Mouse (Mus musculus) heart, embryonic 11.5 days (tissue): ENCODE measurements at regions not wholly inside any gene's neighbourhood (a gene's known extent, or its start where the extent isn't known, plus 50 kb on each side); places are given as distances from the start of the nearest gene placed in this dataset.

ENCODE experiments used
- ATAC-seq: fragments of 200-750 bp; cut with Nextera tagmentation; replicated peaks from 2 replicates; pipeline ENCODE4 v1.8.0; 2017; ENCODE audit warnings: moderate library complexity; ENCODE audit not compliant: insufficient number of reproducible peaks, low FRiP score, low TSS enrichment
- H3K27ac ChIP-seq: fragments of 300-500 bp; sonication (generic); 2 replicates; pipeline ENCODE4 v1.5.1; 2014; ENCODE audit warnings: mild to moderate bottlenecking, low read depth, low read length
- H3K27me3 ChIP-seq: fragments of 300-500 bp; sonication (generic); 2 replicates; pipeline ENCODE4 v1.6.1; 2014; ENCODE audit warnings: mild to moderate bottlenecking, low read length, mixed read lengths; ENCODE audit not compliant: control insufficient read depth, insufficient read depth
- H3K36me3 ChIP-seq: fragments of 300-500 bp; sonication (generic); 2 replicates; pipeline ENCODE4 v1.6.1; 2014; ENCODE audit warnings: mild to moderate bottlenecking, low read length, moderate library complexity, mixed read lengths; ENCODE audit not compliant: control insufficient read depth, insufficient read depth
- H3K4me1 ChIP-seq: fragments of 300-500 bp; sonication (generic); 2 replicates; pipeline ENCODE4 v1.6.1; 2014; ENCODE audit warnings: low read length; ENCODE audit not compliant: control insufficient read depth, insufficient read depth
- H3K4me2 ChIP-seq: fragments of 300-500 bp; sonication (generic); 2 replicates; pipeline ENCODE4 v1.6.1; 2014; ENCODE audit warnings: mild to moderate bottlenecking, moderate library complexity
- H3K4me3 ChIP-seq: fragments of 300-500 bp; sonication (generic); 2 replicates; pipeline ENCODE4 v1.5.1; 2014; ENCODE audit warnings: low read depth, low read length
- H3K9ac ChIP-seq: fragments of 300-500 bp; sonication (generic); 2 replicates; pipeline ENCODE4 v1.6.1; 2014; ENCODE audit warnings: mild to moderate bottlenecking, low read depth, low read length, moderate library complexity
- H3K9me3 ChIP-seq: fragments of 300-500 bp; sonication (generic); replicated peaks from 2 replicates; pipeline ENCODE4 v1.6.1; 2016; ENCODE audit warnings: low read length; ENCODE audit not compliant: control insufficient read depth
- WGBS: fragments of 180-500 bp; shearing (Covaris S2); extraction: QIAGEN DNeasy Blood & Tissue Kit; methylation state at CpG from one replicate; pipeline ENCODE4 v1.1.7; 2014; ENCODE audit not compliant: insufficient replicate concordance; 5-methylcytosine and 5-hydroxymethylcytosine counted together

DNA sequence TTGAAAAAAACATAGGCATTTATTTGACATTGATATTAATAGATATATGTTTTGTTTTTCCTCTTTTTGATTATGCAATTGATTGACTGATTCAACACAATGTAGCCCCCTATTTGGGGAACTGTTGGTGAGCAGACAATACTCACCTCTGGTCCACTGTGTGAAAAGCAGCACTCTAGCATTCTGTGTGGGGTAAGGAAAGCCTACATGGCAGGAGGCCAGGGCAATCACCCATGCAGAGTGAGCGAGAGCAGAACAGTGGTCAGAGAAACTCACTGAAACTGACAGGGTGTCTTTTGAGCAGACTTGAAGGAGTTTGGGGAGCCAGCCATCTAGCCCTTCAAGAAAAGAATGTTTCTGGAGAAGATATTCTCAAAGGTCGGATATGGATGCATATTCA, 73.2 kb upstream of the Azi2 start:
- 73% methylated on average over 2 of the region's 2 CpGs for WGBS
- Histone ChIP-seq H3K9ac (no peak overlapping the region), H3K27me3 (no peaks in the 10 kb centered on the region), H3K4me2 (no peak overlapping the region), H3K36me3 (no peaks in the 10 kb centered on the region), H3K9me3 (no peaks in the 10 kb centered on the region), H3K4me1 (no peaks in the 10 kb centered on the region), H3K27ac (no peak overlapping the region), H3K4me3 (no peak overlapping the region)
- ATAC-seq = no peak

DNA sequence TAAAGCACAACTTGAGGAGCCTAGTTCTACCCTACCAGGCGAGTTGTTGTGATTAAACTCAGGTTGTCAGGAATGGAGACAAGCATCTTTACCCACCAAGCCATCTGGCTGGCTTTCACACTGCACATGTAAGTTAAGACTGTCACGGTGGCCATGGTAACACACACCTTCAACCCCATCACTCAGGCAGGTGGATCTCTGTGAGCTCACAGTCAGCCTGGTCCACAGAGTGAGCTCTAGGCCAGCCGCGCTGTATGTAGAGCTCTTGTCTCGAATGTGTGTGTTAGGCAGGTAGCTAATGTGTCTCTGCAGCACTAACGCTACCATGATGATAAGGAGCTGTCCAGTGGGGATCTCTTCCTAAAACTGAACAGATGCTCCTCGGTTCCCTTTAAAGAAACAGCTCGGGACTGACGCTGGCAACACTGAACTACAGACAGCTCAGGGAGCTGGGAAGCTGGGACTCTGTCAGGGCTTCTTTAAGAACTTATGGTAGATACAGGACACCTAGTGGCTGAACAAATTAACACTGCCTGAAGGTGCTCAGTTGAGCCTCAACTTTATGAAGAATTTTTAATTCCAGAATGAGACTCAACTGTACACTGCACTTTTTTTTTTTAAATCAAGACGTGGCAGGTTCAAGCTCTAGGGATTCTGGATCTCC, 73.8 kb upstream of the Azi2 start:
- ATAC-seq = no peak
- Histone ChIP-seq H3K4me2 (no peak overlapping the region), H3K36me3 (no peaks in the 10 kb centered on the region), H3K9me3 (no peaks in the 10 kb centered on the region), H3K9ac (no peak overlapping the region), H3K4me3 (no peak overlapping the region), H3K27me3 (no peaks in the 10 kb centered on the region), H3K27ac (no peak overlapping the region), H3K4me1 (no peaks in the 10 kb centered on the region)
- WGBS = 54% methylated on average over 10 of the region's 10 CpGs

DNA sequence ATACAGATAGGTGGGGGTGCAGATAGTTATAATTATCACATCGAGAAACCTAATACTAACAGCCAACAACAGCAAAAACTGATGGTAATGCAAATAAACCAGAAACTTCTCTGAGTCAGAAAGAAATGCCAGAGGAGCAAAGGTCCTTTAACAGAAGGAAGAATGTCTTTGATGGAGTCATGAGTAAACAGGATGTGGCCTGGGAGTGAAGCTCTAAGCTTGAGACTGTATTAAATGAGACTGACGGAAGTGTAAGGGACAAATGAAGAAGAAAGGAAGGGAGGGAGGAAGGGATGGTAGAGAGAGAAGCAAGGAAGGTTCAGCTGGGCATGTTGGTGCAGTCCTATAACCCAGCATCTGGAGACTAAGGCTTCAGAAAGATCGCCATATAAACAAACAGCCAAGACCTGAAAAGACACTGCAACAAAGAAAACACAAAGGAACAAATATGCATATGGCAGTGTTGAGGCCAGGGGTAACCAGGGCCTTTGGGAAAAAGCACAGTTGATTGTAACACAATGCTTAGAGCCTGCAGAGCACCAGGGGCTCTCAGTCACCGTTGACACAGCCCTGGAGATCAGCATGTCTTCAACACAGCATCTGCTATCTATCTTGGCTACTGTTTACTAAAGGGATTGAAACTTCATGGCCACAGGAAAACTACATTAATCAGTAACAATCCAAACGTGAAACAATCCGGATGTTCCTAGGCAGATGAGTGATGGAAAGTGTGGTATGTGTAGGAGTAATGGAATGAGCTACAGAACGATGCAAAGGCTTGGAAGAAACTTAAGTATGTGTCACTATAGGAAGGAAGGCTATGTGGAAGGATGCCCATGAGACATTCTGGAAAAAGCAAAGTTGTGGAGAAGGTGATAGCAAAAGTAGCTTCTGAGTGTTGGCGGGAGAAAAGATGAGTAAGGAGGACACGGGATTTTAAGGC, 77.9 kb upstream of the Azi2 start:
- no peak overlapping the region for H3K27ac ChIP-seq
- ATAC-seq = no peak
- H3K9ac ChIP-seq = no peak overlapping the region
- H3K4me2 ChIP-seq = no peak overlapping the region
- no peak overlapping the region for H3K4me3 ChIP-seq
- 63% methylated on average over 9 of the region's 9 CpGs for WGBS
- H3K27me3 ChIP-seq = no peaks in the 10 kb centered on the region
- no peaks in the 10 kb centered on the region for H3K4me1 ChIP-seq
- no peaks in the 10 kb centered on the region for H3K9me3 ChIP-seq
- no peaks in the 10 kb centered on the region for H3K36me3 ChIP-seq

DNA sequence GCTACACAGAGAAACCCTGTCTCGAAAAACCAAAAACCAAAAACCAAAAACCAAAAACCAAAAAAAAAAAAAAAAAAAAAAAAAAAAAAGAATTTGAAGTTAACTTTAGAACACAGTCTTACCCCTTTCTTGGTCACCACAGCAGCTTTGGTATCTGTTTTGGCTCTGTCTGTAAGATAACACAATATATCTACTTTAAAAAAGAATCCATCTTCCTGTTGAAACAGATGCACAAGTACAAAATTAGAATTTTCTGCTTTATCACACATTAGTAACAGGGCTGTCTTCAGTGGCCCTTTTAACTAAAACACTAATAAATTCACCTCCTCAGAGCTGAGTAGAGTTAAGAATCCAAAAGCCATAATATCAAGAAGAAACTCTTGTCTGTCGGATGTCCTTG, 80.5 kb upstream of the Azi2 start:
- H3K4me3 ChIP-seq = no peak overlapping the region
- H3K27ac ChIP-seq = no peak overlapping the region
- no peak overlapping the region for H3K9ac ChIP-seq
- peaks cover 4% of the 10 kb centered on the region for H3K4me1 ChIP-seq
- H3K36me3 ChIP-seq = no peaks in the 10 kb centered on the region
- no peaks in the 10 kb centered on the region for H3K9me3 ChIP-seq
- WGBS = 86% methylated on average over 2 of the region's 2 CpGs
- ATAC-seq = no peak
- no peaks in the 10 kb centered on the region for H3K27me3 ChIP-seq
- H3K4me2 ChIP-seq = no peak overlapping the region

DNA sequence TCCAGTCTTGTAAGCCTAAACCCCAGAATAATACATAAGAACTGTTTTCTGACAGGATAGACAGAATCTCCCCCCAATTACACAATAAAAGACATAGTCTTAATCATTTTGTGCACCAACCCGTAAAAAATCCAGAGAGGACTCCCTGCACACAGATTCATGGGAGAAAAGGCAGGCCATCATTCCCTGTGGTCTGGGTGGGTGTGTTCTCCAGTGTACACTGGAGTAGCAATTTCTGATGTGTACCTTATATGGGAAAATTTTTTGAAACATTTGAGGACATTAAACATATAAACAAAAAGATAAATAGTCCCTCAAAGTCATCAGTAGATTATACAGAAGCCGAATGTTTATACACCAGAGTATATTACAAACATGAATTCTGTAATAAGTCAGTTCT, 83.1 kb upstream of the Azi2 start:
- Histone ChIP-seq H3K27me3 (no peaks in the 10 kb centered on the region), H3K36me3 (no peaks in the 10 kb centered on the region), H3K27ac (no peak overlapping the region), H3K4me3 (no peak overlapping the region), H3K9ac (no peak overlapping the region), H3K4me2 (no peak overlapping the region), H3K4me1 (peaks cover 4% of the 10 kb centered on the region), H3K9me3 (no peaks in the 10 kb centered on the region)
- WGBS = 77% methylated on average over 2 of the region's 2 CpGs
- ATAC-seq = no peak

DNA sequence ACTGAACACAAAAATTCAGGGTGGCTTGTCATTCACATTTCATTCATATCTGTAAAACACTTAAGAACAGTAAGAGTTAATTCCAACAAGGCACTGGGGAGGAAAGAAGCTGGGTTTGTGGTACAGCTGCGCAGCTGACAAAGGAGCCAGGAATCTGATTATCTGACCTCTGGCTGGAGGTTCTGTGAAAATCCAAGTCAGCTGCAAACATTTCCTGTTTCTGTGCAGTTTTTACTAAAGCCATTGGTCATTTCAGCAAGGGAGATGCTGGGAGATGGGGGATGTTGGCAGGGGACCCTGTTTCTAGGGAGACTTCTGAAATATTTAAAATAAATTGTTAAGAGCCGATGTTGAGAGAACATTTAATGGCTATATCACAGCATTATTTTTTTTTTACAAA, 83.6 kb upstream of the Azi2 start:
- Histone ChIP-seq H3K9ac (no peak overlapping the region), H3K27ac (no peak overlapping the region), H3K4me3 (no peak overlapping the region), H3K36me3 (no peaks in the 10 kb centered on the region), H3K9me3 (no peaks in the 10 kb centered on the region), H3K4me2 (no peak overlapping the region), H3K27me3 (no peaks in the 10 kb centered on the region), H3K4me1 (peaks cover 4% of the 10 kb centered on the region)
- 40% methylated on average over 2 of the region's 2 CpGs for WGBS
- no peak for ATAC-seq

DNA sequence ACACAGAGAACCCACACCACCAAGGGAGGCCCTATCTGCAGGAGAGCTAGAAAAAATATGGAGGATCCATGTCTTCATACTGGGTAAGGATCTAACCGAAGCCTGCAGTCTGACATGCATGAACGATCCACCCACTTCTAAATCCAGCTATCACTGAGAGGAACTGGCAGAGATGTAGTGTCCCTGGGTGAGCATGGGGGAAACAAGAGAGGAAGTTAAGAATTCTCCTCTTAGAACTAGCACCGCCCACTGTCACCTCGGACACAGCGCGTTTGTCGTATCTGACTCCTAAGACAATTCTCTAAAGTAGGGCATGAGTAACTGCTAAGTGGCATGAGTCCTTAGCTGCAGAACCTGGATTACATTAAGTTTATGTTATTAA, 112.8 kb upstream of the Azi2 start:
- 77% methylated on average over 7 of the region's 7 CpGs for whole genome bisulfite sequencing

DNA sequence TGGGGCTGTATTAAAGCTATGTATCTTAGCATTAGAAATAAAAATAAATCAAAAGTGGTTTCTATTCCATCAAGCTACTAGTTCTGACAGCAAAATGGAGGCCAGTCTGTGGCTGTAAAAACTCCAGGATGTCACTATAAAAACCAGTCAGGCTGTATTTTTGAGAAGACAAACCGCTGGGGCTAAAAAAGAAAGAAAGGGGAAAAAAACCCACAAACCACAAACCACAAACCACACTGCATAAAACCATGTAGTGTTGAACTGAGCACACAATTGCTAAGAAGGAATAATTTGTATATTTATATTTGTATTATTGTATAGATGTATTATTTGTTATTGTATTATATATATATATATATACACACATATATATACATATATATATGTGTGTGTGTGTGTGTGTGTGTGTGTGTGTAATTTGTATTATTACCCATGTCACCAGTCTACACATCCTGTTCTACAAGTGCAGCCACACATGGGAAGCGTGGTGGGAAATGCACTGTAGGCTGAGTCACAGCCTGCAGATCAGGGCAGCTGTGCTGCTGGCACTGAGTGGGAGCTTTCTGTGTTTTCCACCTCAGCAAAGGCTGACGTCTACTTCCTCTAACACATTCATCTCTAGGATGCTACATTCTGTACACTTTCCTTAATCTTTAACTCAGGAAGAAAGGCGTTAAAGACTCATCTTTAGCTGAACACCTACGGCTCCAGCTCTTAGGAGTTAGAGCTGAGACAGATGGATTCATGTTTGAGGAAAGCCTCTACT, 113.4 kb upstream of the Azi2 start:
- H3K4me3 ChIP-seq = no peak overlapping the region
- H3K4me1 ChIP-seq = 0 out of 2 replicates have a peak, but pooled peaks cover 3% of the 10 kb centered on the region
- ATAC-seq = no peak
- H3K27ac ChIP-seq = no peak overlapping the region
- WGBS = 76% methylated on average over 5 of the region's 5 CpGs
- no peak overlapping the region for H3K4me2 ChIP-seq
- no peak overlapping the region for H3K9ac ChIP-seq
- H3K36me3 ChIP-seq = no peaks in the 10 kb centered on the region
- 0 out of 2 replicates have a peak, but pooled peaks cover 2% of the 10 kb centered on the region for H3K27me3 ChIP-seq
- H3K9me3 ChIP-seq = no peaks in the 10 kb centered on the region

More for the DNA sequence above, 112.8 kb upstream of the Azi2 start:
- no peak overlapping the region for H3K27ac ChIP-seq
- no peak for ATAC-seq
- H3K9ac ChIP-seq = no peak overlapping the region
- no peaks in the 10 kb centered on the region for H3K36me3 ChIP-seq
- no peaks in the 10 kb centered on the region for H3K9me3 ChIP-seq
- no peak overlapping the region for H3K4me2 ChIP-seq
- no peak overlapping the region for H3K4me3 ChIP-seq
- 0 out of 2 replicates have a peak, but pooled peaks cover 3% of the 10 kb centered on the region for H3K4me1 ChIP-seq
- 0 out of 2 replicates have a peak, but pooled peaks cover 2% of the 10 kb centered on the region for H3K27me3 ChIP-seq
